Mouse (Mus musculus) gastrocnemius, postnatal 25 days (tissue): ENCODE data around the gene Lmntd1. TPM values are rescaled to one million over a fixed set of nuclear protein-coding genes. Genes with fewer than 3 reads are reported as not detected.

Experiments
- DNase-seq: peaks from one replicate; pipeline ENCODE4 v3.0.0; 2022
- total RNA-seq, 2 experiments: library from RNA; stranded (reverse); gene quantifications; 1 replicate in 1 of 2; 2 replicates in 1 of 2; pipeline ENCODE4 v1.2.3; 2021

Gene Lmntd1
- total RNA-seq, 2 experiments from 2014 or later, result 0.11 TPM; not detected in 1

DNA sequence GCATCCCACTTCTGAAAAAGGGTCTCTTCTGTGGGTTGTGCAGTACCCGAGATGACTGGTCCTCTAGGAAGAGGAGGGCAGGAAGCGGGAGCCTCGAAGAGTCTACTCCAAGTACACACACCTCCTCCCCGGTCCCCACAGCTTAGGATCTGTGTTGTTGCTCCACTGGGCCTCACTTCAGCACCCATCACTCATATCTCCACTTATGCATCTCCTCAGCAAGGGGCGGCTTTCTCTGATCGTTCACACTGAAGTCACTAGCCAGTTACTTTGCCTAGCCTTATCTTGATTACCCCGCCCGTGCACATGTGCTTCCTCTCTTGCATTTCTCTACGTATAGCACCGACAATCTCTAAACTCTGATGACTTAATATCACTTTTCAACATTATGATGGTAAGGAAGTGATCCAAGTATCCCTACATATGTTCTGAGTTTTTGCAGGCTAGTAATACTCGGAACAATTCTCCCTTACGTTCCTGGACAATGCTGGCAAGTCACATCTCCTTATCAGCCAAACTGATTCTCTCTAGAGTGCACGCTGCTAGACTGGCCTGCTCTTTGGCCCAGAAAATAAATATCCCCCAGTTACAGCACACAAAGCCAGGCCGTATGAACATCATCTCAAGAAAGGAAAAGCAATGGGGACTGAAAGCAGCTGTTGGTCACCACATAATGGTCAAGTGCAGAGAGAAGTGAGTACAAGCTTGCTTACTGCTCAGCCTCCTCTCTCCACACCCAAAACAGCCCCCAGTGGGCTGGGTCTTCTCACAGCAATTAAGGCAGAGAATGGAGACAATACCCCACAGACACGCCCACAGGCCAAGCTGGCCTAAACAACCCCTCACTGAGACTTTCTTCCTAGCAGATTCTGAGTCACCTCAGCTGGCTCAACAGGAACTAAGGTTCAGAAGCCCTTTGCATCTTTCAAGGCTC is 56.8 kb downstream of the Lmntd1 start:
- no peak for DNase-seq

DNA sequence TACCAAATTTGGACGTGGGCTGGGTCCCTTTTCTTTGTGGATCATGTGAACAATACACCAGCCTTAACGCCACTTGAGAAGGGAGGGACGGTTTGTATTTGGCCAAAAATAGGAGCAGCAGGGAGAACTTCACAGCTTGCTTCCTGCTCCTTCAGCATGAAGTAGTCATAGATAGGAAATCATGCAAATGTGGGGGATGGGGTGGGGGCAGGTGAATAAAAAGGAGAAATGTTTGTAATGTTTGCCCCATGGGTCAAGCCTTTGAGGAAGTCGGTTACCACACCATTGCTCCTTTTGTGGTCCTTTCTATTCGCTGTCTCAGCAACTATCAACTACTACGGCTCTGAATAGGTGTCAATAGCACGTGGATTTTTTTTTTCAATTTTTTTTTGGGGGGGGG is 60.9 kb downstream of the Lmntd1 start:
- DNase-seq, result no peak

DNA sequence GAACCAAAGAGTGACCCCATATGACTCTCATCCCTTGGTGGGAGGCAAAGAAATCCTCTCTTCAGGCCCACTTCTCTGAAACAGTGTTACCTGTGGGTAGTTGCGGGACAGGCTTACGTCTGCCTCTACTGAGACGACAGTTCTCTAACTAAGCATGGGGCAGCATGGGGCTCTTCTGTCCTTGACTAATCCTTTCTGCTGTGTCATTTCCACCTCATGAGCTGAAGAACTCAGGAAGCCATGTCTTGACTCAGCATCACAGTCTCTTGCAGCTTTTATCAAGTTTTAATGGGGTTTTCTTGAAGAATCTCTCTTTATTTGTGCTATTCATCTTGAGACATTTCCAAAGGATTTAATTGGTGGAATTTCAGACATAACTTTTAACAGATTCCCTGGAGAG is 61.3 kb downstream of the Lmntd1 start:
- DNase-seq, result no peak

DNA sequence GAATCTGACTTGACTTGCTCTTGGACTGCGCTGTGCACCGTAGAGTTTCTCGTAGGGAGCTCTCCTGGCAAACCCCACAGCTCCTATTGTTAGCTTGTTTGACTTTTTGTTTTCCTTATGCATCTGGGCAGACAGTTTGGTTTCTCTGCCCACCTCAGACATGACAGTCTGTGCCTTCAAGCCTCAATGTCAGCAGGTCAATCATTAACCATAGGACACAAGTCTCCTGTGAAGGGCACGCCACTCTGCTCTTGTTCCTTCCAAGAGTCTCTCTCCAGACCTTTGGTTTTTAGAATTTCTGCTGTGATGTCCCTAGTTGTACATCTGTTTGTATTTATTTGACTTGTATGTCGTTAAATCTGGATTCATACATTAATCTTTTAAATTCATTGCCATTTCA is 63.1 kb downstream of the Lmntd1 start:
- no peak for DNase-seq

DNA sequence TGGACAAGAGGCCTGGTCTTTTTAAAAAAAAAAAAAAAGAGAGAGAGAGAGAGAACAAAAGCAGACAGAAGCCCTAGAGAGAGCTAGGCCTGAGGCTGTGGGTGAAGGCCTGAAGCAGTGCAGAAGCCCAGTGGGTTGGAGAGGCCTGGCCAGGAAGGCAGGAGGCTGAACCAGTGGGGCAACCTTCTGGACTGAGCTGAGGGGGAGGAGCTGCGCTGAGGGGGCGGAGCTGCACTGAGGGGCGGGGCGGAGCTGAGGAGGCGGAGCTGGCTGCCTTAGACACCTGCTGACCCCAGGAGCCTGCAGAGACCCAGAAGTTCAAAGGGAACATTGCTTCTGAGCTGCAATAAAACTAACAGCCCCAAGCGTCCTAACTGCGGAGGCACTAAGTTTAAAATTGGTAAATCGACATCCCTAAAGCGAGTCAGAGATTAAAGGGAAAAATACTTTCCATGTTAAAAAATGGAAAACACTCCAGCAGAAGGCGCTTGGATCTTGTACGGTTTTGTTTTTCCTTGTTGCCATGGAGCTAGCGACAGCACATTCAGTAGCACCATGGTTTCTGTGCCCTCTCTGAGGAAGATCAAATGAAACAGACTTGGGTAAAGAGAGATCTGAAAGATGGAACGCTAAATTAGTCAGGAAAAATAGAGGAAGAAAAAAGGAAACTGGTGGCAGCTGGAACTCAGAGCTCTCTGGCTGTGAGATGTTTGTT is 68.0 kb downstream of the Lmntd1 start:
- no peak for DNase-seq

DNA sequence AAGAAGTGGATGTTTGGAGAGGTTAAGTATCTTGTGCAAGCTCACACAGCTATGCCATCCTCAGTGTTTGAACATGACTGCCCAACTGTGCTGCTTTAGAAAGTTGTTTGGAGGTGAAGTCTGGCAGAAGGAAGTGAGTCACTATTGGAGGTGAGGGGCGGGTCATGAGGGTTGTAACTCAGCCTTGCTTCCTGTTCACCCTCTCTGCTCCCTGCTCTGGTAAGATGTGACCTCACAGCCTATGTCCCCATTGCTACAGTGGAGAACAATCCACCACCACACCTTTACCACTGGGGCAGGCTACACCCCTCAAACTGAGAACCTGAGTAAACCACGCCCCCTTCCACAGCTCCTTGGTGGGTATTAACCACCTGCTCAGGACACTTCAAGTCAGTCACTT is 69.3 kb downstream of the Lmntd1 start:
- no peak for DNase-seq

DNA sequence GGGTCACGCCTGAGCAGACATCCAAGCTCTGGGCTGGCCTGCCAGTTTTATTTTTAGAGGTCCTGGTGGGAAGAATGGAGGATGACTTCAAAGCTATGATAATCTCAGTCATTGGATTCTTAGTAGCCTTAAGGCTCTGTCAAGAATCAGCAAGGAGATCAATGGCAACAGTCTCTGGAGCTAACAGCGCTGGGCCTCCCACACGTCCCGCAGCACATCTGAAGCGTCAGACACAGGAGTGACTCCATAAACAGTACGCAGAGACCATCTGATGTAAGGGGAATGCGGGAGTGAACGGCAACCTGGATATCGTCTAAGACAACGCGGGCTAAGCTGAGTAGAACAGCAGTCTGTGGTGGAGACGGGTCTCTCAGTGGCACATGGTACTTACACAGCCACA is 69.8 kb downstream of the Lmntd1 start:
- no peak for DNase-seq

DNA sequence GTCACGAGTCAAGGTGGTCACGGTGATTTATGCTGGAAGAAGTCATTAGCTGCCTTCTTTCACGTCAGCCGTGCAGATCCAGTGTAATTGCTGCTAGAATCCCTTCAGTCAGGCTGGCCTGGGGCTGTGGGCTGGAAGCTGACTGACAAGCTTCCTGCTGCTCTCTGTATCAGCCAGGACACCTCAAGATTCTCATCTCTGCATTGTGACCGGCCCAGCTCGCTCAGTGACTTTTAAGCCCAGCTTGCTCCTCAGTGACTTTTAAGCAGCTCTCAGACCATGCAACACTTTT is 74.6 kb downstream of the Lmntd1 start:
- no peak for DNase-seq

DNA sequence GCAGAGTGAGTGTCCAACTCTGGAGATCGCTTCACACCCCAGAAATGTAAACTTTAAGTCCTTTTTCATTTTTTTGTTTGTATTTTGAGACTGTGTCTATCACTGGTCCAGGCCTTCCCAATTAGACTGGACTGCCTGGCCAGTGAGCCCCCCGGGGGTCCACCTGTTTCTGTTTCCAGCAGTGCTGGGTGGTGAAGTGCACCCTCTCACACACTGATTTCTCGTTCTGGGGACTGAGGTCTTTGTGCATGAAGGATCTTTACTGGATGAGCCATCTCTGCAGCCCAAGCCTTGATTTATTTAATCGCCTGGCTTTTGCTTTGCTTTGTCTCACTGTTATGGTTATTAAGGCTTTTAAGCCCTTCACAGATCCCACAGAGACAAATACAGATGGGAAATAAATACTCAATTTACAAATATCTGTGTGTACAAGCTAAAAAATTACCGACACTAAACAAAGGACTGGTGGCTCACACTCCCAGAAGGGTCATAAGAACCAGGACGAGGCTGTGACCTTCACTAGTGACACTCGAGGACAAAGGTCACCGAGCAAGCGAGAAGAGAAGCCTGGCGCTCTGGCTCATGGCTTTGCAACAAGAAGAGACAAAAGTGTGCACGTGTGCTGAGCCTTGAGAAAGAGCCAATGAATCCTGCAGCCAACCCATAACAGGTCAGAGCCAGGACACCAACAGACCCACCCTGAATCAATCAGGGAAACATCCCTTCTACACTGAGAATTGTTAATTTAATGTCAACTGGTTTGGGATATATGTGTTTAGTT is 75.1 kb downstream of the Lmntd1 start:
- no peak for DNase-seq

DNA sequence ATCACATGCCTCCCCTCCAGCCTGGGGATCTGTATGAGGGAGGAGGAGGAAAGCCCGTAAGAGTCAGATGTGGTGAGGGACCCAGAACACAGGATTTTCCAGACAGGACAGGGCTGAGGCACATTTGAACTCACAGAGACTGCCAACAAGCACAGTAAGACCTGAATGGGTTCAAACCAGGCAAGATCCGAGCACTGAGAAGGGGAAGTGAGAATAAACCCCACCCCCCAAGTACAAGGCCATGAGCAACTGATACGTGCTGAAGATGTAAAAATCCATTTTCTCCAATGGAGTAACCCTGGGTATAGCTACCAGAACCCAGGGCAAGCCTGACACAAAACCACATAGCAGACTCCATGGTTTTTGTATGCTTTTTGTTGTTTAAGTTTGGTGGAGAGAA is 83.7 kb downstream of the Lmntd1 start:
- no peak for DNase-seq

DNA sequence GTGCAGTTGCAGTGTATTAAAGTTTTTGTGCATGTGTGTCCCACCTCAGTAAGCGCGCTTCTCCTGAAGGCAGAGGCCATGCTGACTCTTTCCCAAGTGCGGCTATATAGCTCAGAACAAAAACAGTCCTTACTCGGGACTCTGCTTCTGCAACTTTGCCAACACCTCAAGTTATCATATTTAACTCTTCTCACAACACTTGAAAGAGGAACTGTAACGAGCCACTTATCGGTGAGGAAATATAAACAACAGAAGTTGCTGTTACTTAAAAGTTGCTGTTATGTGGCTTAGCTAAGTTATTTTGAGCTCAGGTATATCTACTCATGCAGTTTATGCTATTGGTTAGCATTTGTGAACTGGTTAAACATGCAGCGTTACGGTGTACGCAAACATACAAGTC is 90.8 kb downstream of the Lmntd1 start:
- no peak for DNase-seq

DNA sequence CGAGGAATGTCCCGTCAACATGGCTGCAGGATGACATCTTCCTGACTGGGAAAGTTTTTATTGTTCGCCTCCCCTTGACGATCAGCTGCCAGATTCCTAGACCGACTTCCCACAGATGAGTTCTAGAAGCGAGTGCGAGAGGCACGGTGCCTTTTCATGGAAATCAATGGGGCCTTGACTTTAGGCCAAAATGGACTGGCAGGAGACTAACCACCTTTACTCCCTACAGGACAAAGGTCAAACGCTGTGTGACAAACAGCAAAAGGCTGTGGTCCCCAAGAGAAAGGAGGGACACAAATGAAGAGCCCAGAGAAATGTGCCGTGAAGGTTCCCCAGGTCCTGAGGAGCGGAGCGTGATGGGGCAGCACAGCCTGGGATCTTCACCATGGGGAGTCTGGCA is 91.5 kb downstream of the Lmntd1 start:
- DNase-seq, result no peak

DNA sequence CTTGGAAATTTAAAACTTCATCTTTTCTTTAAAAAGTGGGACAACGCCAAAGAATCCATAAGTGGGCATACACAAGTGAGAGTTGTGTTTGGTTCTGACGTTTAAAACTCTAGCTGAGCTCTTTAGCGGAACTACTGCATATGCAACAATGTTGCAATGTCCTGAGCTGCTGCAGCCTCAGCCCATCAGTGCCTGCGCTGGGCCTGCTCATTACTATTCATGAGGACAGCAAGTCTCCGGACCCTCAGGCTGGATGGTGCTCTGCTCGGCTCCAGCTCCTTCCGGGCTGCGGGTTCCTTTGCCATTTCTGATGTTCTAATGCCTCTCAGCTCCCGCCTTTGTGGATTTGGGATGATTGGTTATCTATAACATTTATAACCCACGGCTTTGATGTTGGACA is 97.1 kb downstream of the Lmntd1 start:
- DNase-seq, result no peak

DNA sequence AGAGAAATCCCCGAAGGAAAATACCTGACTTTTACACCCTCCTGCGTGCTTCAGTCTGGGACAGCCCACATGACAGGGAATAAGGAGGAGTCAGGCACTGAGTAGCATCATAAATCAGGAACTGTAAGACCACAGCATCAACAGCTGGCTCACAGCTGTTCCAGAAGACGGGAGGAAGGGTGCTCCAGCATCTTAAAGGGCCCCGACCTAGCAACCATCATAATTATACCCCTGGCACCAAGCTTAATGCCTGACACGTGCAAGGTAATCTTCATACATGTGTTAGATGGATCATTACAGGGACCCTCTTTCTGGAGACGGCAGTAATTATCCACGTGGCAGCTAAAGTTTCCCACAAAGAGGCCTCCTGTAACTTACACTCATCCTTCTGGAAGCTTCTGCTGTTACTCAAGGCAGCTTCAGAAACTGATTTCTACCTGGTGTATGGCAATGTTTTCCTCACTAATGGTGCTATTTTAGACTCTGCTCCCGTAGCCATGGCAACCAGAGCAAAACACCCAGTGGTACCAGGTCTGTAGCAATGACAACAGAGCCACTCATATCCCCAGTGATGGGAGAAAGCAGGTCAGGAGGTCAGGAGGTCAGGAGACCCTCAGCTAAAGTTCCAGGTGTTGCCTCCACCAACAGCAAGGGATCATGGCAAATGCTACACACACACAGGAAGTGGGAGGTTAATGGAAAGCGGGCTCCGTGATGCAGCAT is 98.1 kb downstream of the Lmntd1 start:
- DNase-seq, result no peak

DNA sequence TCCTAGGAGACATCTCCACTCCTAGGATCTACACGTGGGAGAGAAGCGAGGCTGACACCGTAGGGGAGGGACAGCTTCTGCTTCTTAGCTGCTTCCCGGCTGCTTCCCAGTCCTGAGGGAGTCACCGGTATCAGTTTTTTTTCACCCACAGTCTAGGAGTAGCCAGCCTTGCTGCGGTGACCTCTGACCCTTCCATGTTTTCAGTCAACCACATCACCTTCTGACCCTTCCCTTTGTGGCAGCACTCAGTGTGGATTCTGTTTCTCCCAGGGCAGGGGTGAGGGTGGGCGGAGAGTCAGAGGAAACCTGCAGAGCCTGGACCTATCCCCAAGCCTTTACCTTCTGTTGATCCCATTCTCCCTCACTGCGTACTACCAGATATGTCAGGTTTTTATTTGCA is 102.9 kb downstream of the Lmntd1 start:
- DNase-seq, result no peak

DNA sequence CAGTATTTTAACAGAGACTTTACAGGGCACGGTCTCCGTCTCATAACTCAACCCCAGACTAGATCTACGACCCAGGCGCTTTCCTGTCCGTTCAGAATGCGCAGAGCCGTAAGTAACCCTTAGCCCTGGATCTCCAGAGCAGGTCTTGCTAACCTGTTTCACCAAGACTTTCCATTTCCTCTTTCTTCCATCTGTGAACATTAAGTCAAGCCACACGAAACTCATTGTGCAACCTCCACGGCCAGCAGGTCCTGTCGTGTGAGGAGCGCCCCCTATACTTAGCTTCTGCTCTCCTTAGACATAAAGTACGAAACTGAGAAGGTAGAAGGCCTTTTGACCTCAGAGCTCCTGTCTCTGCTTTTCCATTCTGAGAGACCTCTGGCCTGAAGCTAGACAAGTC is 105.3 kb downstream of the Lmntd1 start:
- DNase-seq, result no peak

DNA sequence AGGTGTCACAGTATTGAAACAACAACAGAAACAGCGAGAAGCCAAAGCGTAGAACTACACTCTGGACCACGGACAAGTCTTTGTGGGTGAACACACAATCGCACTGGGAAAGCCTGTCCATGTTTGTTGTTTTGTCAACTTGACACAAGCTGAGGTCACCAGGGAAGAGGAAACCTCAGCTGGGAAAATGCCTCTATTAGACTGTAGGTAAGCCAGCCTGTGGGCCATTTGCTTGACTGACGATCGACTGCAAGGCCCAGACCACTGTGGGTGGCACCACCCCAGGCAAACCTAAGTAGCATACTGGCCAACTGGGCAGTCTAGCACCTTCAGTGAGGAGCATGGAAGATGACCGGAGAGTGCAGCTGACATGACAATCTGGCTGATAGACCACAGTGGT is 112.4 kb downstream of the Lmntd1 start:
- DNase-seq, result no peak

DNA sequence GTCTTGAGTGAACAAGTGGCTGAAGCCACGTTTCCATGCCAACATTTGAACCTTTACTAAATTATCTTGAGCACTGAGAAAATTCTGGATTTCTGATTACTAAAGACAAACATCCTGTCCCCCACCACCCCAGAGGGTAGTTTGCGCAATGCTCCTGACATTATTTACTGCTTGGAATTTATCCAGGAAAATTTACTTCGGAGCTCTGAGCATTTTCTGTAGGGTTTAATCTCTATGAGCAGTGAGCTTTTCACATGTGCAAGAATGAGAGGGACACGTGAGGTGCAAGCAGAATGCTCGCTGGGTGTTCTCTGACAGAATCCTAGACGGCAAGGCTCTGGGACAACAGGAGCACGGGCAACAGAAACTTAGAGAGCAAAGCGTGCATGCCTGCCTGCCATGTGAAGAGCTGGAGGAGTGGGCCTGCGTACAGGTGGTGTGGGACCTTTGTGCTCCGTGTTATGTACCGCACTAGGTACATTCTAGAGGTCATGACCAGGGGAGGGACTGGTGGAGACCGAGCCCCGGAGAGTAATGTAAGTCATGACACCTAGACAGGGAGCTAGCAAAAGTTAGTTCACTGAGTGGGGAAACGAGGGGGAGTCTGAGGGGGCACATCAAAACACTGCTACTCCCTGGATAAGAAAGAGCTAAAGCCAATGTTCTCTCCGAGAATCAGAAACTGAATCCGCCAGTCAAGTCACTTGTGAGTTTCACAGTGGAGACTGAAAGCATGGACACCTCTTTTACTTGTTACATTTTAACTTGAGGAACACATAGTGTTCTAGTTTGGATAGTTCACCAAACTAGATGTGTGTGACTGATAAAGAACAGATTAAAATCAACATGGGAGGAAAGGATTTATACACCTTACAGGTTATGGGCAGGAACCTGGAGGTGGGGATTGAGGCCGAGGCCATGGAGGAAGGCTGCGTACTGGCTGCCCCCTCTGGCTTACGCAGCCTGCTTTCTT is 114.3 kb downstream of the Lmntd1 start:
- DNase-seq, result no peak

DNA sequence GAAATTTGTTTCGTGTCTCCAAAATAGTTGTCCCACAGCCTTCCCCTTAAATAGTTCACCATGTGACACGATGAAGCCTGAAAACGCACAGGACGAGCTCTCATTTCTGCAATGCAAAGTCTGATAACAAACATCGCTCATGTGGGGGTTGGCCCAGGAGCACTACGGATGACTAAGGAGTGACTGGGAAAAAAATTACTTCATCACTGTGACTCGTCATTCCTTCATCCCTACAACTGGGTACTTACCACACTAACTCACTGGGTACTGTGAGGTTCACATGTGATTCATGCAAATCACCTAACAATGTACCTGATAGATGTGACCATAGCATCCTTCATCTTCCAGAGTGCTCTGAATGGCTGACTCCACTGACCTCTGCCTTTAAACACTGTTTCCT is 118.4 kb downstream of the Lmntd1 start:
- DNase-seq, result no peak

DNA sequence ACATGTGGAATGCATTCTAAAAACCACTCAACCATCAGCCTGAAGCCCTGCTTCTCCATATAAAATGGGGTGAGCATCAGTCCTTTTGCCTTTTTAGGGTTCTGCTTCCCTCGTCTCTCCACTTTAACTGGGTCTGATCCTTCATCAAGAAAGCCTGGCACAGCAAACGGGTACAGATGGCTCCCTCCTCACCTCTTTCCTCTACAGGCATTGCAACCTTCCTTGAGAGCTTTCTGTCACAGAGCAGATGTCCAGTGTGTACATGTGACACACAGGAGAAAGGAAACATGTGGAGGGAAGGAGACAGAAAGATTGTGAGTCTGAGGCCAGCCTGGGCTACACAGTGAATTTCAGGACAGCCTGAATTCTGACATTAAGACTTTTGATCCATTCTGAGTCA is 125.9 kb downstream of the Lmntd1 start:
- DNase-seq, result no peak

DNA sequence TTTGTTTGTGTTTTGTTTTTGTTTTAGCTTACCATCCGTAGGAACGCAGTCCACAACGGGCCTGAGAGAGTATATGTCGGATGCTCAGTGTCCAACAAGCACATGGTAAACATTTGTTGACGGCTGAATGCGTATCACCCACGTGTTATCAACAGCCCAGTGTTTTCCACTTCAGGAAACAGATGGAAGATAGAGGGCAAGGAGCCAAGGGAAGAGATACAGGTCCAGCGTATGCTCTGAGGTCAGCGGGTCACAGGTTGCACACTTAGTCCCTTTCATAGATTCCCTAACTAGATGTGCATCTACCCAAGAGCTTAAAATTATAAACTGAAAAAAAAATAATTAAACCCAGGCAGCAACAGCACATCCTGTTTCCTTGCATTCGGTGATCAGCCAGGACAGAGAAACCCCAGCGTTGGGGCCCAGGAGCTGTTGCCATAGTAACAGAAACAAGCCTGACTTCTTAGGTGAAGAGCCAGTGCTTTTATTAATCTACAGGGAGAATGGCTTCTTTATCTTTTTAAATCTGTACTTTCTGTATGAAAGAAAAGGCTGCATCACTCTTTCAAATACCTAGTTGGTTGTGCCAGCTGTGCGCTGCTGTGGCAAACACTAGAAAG is 128.0 kb downstream of the Lmntd1 start:
- DNase-seq, result no peak
